11 mouse cellular contexts compared by ENCODE assay signal in genomic region chr13:31626991-31627625, GRCm38 (mm10). TPM values are rescaled to one million over a fixed set of nuclear protein-coding genes. Genes with fewer than 3 reads are reported as not detected.
DNase-seq lines count a peak whose midpoint lies in the region; ATAC-seq lines count a peak whose summit lies in the region.
"Had no signal": no experiment of that assay in that cellular context is flagged by ENCODE, and none has a peak within 500 bp of the region (broad histone marks: within the 10 kb centered on the region; RNA-seq: fewer than 3 reads in every experiment).

No protein-coding gene starts in this region.

- WGBS in heart, embryonic 13.5 days: 1% methylated on average over 24 of the region's 24 CpGs
- 3% methylated on average over 19 of the region's 24 CpGs for WGBS in hindbrain, embryonic 11.5 days
- WGBS in midbrain, embryonic 16.5 days: under 1% methylated on average over 20 of the region's 24 CpGs

- intact Hi-C loops in left cerebral cortex, postnatal 25 days (cut with DNase I): loop anchor here (5.0 kb wide), 1 partner anchor 180 kb away; the partner anchor contains the start of gene Foxc1

- H3K9ac ChIP-seq in heart, embryonic 13.5 days: peak overlapping the region; percentile 68
- 0 out of 2 replicates have a peak overlapping the region, but pooled peaks have one; percentile 15 for H3K9ac ChIP-seq in hindbrain, embryonic 11.5 days (ENCODE audit: low read depth, low read length)
- H3K9ac ChIP-seq in midbrain, embryonic 16.5 days (ENCODE audit: low read depth, low read length): peak overlapping the region; percentile 56; the same call in 1 of the 2 replicates

- H3K27me3 ChIP-seq in heart, embryonic 13.5 days (replicated peaks): peaks cover 100% of the 10 kb centered on the region
- peaks cover 98% of the 10 kb centered on the region for H3K27me3 ChIP-seq in hindbrain, embryonic 11.5 days (ENCODE audit: control insufficient read depth, insufficient read depth, low read length)
- H3K27me3 ChIP-seq in midbrain, embryonic 16.5 days (ENCODE audit: control insufficient read depth, insufficient read depth, low read depth, low read length): peaks cover 79% of the 10 kb centered on the region

- H3K4me2 ChIP-seq in heart, embryonic 13.5 days: peak overlapping the region; percentile 91
- peak overlapping the region; percentile 73 for H3K4me2 ChIP-seq in hindbrain, embryonic 11.5 days (replicated peaks; ENCODE audit: low read depth, low read length)
- peak overlapping the region; percentile 87 for H3K4me2 ChIP-seq in midbrain, embryonic 16.5 days (ENCODE audit: low read length)

- DNase-seq in heart, postnatal 4 days: no peak
- peak; percentile 44 for DNase-seq in NIH3T3 (ENCODE audit: low read depth)
- DNase-seq in hindbrain, embryonic 11.5 days (ENCODE audit: low spot score): peak; percentile 53
- no peak for DNase-seq in adrenal gland, adult (ENCODE audit: inconsistent age in 2 of 2, low spot score in 1 of 2)
- no peak for DNase-seq in kidney, postnatal 25 days
- DNase-seq in left cerebral cortex, postnatal 25 days (ENCODE audit: low spot score in 2 of 2): no peak

- no peaks in the 10 kb centered on the region for H3K36me3 ChIP-seq in heart, embryonic 13.5 days
- no peaks in the 10 kb centered on the region for H3K36me3 ChIP-seq in hindbrain, embryonic 11.5 days (ENCODE audit: control insufficient read depth, insufficient read depth, low read length)
- H3K36me3 ChIP-seq in midbrain, embryonic 16.5 days (ENCODE audit: control insufficient read depth, insufficient read depth, low read length): no peaks in the 10 kb centered on the region

- H3K27ac ChIP-seq in heart, embryonic 13.5 days (replicated peaks): no peak overlapping the region
- no peak overlapping the region for H3K27ac ChIP-seq in hindbrain, embryonic 11.5 days (ENCODE audit: low read depth, low read length)
- H3K27ac ChIP-seq in midbrain, embryonic 16.5 days (ENCODE audit: low read length): no peak overlapping the region; the same call in 1 of the 2 replicates
- H3K27ac ChIP-seq: heart, adult 2 months; macrophage had no signal

- peak overlapping the region; percentile 60 for H3K4me3 ChIP-seq in heart, embryonic 13.5 days
- peak overlapping the region; percentile 33 for H3K4me3 ChIP-seq in hindbrain, embryonic 11.5 days (ENCODE audit: low read depth, low read length)
- peak overlapping the region; percentile 46 for H3K4me3 ChIP-seq in midbrain, embryonic 16.5 days (ENCODE audit: low read depth, low read length)

- H3K9me3 ChIP-seq in heart, embryonic 13.5 days: no peaks in the 10 kb centered on the region
- no peaks in the 10 kb centered on the region for H3K9me3 ChIP-seq in hindbrain, embryonic 11.5 days (ENCODE audit: control insufficient read depth, low read length)
- 0 out of 2 replicates have a peak, but pooled peaks cover 2% of the 10 kb centered on the region for H3K9me3 ChIP-seq in midbrain, embryonic 16.5 days (replicated peaks; ENCODE audit: control insufficient read depth, low read length, poor library complexity, severe bottlenecking)

- H3K4me1 ChIP-seq in heart, embryonic 13.5 days: peaks cover 43% of the 10 kb centered on the region
- peaks cover 17% of the 10 kb centered on the region for H3K4me1 ChIP-seq in hindbrain, embryonic 11.5 days (replicated peaks; ENCODE audit: control insufficient read depth, insufficient read depth, low read length)
- H3K4me1 ChIP-seq in midbrain, embryonic 16.5 days (ENCODE audit: control insufficient read depth, insufficient read depth, low read length): peaks cover 31% of the 10 kb centered on the region

- no peak for ATAC-seq in heart, embryonic 13.5 days (ENCODE audit: extremely low read depth, insufficient number of reproducible peaks, low FRiP score, low TSS enrichment)
- no peak for ATAC-seq in hindbrain, embryonic 11.5 days (ENCODE audit: low FRiP score)
- ATAC-seq in midbrain, embryonic 16.5 days: no peak
- ATAC-seq: CD4-positive, CD25-positive, alpha-beta regulatory T cell, adult 4 months had no signal

RNA-seq across cellular contexts. Expression of gene Foxf2, which starts 1.5 kb away (rescaled TPM):
- polyA plus RNA-seq in heart, embryonic 13.5 days (2015; fragmentation: Nextera tagmentation; extraction: Ambion mirVana): 1.0 and 1.1 TPM in 2 replicates
- not detected for total RNA-seq in heart, postnatal 4 days (2021)
- 4.8 and 9.1 TPM in 2 replicates for polyA plus RNA-seq in hindbrain, embryonic 11.5 days (2014; fragmentation: Nextera tagmentation; extraction: Ambion mirVana)
- 4.1 and 4.6 TPM in 2 replicates for polyA plus RNA-seq in midbrain, embryonic 16.5 days (2015; fragmentation: Nextera tagmentation; extraction: Ambion mirVana)
- 1 to 10 TPM; 5.1 TPM for total RNA-seq in left cerebral cortex, postnatal 25 days (2021)
- polyA plus RNA-seq: CD4-positive, CD25-positive, alpha-beta regulatory T cell, adult 4 months; macrophage had no signal

Comparison
In these comparisons a context has a peak if more than half of its experiments do, and no peak if none do; other contexts are left out.
1. H3K9ac ChIP-seq: peak in every context shown above with its lines; median percentile 68 in heart, embryonic 13.5 days; 56 in midbrain, embryonic 16.5 days; 15 in hindbrain, embryonic 11.5 days.
2. DNase-seq: peak in NIH3T3 (single experiment) and hindbrain, embryonic 11.5 days (single experiment); none in heart, postnatal 4 days (single experiment), adrenal gland, adult (0 of 2), kidney, postnatal 25 days (0 of 2) and left cerebral cortex, postnatal 25 days (0 of 2).
3. Peak in every context shown above with its lines, with median percentiles within 50 percentile points of each other: H3K4me2 ChIP-seq and H3K4me3 ChIP-seq.